Mouse (Mus musculus) Patski (cell line): ENCODE measurements around the gene Gm4969. TPM values are rescaled to one million over a fixed set of nuclear protein-coding genes. Genes with fewer than 3 reads are reported as not detected.

Source experiments
- ATAC-seq: fragments of 100-300 bp; one replicate; pipeline ENCODE4 v1.8.0; 2021
- CTCF ChIA-PET: fragments of 350-600 bp; sonication (Branson Sonifier 250); formaldehyde crosslinking; loops from one replicate; lab custom pipeline; 2022; ENCODE audit warnings: inconsistent platforms; lab: Charles Lee
- POLR2A ChIA-PET: fragments of 350-600 bp; sonication (Branson Sonifier 250); formaldehyde crosslinking; loops from one replicate; lab custom pipeline; 2022; ENCODE audit warnings: antibody characterized with exemption, inconsistent platforms; lab: Charles Lee
- DNase-seq: peaks from one replicate; pipeline ENCODE4 v3.0.0-alpha.2; 2011; ENCODE audit warnings: low read depth, low spot score
- H3K27me3 ChIP-seq: fragments of 371-371 bp; one replicate; pipeline ENCODE4 v1.5.1; 2021
- CTCF ChIP-seq: fragments of 100-300 bp; IDR thresholded peaks from one replicate; pipeline ENCODE4 v1.5.1; 2021
- in situ Hi-C: fragments of 300-500 bp; cut with MboI; formaldehyde crosslinking; loops from 3 replicates; pipeline ENCODE4 v1.11.1; 2018; ENCODE audit warnings: low pct_unique_long_range_greater_than_20kb, mixed read lengths
- polyA plus RNA-seq: library from polyadenylated mRNA; unstranded; gene quantifications from one replicate; pipeline ENCODE4 v1.2.3, GENCODE M21; 2021

Gm4969 gene
- polyA plus RNA-seq, 1 experiment from 2014 or later = 0.03 TPM

DNA sequence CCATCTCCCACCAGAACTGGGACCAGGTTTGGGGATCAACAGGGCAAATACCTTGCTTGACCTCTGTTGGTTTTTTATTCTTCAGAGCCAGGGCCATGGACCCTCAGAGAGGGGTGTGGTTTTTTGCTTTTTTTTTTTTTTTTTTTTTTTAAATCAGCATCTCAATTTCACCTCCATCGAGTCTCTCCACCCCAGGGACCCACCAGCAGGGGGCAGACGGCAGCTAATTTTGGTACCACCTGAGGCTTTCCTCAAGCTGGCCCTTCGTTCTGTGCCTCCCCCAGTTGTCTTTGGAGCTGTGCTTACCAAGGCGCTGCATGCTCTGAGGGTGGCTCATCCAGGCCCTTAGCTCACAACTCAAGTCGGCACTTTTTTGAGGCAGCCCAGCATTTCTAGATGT is 19.2 kb upstream of the Gm4969 start:
- no peaks in the 10 kb centered on the region for H3K27me3 ChIP-seq
- ATAC-seq = no peak
- DNase-seq = no peak
- in situ Hi-C loops = no loop called here
- ChIA-PET POLR2A (interaction anchor here (0.6 to 2.0 kb wide), 3 partner anchors 9 to 43 kb away, joined by 3 to 6 read pairs (median 4); no protein-coding TSS in a partner anchor), CTCF (interaction anchor here (0.6 to 1.7 kb wide), 2 partner anchors 12 to 16 kb away, joined by 3 to 5 read pairs; partner anchors contain the start of gene Qpctl)
- TF ChIP-seq CTCF = no peak

DNA sequence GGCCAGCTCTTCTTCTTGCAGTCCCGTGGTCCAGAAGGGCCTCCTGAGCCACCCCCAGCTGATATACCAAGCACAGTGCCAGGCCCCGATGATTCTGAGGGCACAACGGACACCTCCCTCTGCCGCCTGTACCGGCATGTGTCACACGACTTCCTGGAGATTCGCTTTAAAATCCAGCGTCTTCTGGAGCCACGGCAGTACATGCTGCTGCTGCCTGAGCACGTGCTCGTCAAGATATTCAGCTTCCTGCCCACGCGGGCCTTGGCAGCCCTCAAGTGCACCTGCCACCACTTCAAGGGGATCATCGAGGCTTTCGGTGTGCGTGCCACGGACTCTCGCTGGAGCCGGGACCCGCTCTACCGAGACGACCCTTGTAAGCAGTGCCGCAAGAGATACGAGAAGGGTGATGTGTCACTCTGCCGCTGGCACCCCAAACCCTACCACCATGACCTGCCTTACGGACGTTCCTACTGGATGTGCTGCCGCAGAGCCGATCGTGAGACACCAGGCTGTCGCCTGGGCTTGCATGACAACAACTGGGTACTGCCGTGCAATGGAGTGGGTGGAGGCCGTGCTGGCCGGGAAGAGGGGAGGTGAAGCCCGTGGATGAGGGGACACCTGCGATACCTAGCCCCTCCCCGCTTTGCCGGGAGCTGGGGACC is 18.6 kb upstream of the Gm4969 start:
- ATAC-seq = no peak
- in situ Hi-C loops = no loop called here
- no peak for DNase-seq

DNA sequence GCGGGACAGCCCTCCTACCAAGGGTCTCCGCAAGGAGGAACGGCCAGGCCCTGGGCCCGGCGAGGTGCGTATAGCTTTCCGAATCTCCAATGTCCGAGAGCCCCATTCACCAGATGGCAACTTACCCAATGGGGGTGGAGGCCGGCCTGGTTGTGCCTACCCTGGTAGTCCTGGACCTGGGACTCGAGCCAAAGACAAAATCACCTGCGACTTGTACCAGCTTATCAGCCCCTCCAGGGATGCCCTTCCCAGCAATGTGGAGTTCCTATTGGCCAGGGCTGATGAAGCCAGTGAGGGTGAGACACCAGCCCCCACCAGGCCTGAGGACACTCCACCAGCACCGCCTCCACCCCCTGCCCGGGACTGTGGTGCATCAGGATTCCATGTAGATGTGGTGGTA is 18.0 kb upstream of the Gm4969 start:
- in situ Hi-C loops = no loop called here
- CTCF ChIA-PET = interaction anchor here (1.7 kb wide), 1 partner anchor 17 kb away, joined by 5 read pairs; no protein-coding TSS in a partner anchor
- POLR2A ChIA-PET = interaction anchor here (2.0 kb wide), 1 partner anchor 10 kb away, joined by 4 read pairs; no protein-coding TSS in a partner anchor

More for the DNA sequence above, 18.6 kb upstream of the Gm4969 start:
- POLR2A ChIA-PET = interaction anchor here (2.0 kb wide), 1 partner anchor 9 kb away, joined by 4 read pairs; no protein-coding TSS in a partner anchor
- no peak for TF ChIP-seq CTCF
- CTCF ChIA-PET = interaction anchor here (0.6 to 1.7 kb wide), 2 partner anchors 12 to 17 kb away, joined by 3 to 5 read pairs; partner anchors contain the start of gene Qpctl
- no peaks in the 10 kb centered on the region for H3K27me3 ChIP-seq

DNA sequence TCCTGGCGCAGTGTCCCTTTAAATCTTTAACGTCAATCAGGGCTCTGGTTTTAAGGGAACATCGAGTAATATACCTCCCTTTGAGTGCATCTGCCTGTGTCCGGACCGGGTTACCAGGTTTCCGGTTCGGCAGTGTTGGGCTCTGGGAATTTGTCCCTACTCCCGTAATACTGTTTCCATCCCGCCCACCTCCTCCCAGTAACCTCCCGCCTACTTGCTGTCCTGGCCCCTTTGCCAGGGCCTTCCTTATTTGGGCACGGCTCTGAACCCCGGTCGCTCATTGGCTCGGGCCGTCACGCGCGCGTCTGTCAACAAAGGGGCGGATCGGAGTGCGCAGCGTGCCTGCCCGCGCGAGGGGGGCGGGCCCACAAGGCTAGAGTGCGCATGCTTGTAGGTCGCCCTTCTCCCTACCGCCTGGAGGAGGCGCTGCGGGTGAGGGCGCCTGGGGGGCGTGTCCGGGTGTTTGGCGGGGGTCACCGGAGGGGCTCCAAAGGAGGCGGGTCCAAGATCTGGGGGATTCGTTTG is 13.2 kb upstream of the Gm4969 start:
- ChIA-PET CTCF (interaction anchor here (1.2 kb wide), 1 partner anchor 18 kb away, joined by 4 read pairs; no protein-coding TSS in a partner anchor), POLR2A (interaction anchor here (0.8 kb wide), 1 partner anchor 208 kb away, joined by 3 read pairs; no protein-coding TSS in a partner anchor)
- no peak for TF ChIP-seq CTCF
- DNase-seq (peak; percentile 94), ATAC-seq (peak; percentile 98)
- in situ Hi-C loops = no loop called here
- H3K27me3 ChIP-seq = no peaks in the 10 kb centered on the region

More for the DNA sequence above, 18.0 kb upstream of the Gm4969 start:
- DNase-seq (no peak), ATAC-seq (no peak)
- TF ChIP-seq CTCF = no peak
- no peaks in the 10 kb centered on the region for H3K27me3 ChIP-seq

DNA sequence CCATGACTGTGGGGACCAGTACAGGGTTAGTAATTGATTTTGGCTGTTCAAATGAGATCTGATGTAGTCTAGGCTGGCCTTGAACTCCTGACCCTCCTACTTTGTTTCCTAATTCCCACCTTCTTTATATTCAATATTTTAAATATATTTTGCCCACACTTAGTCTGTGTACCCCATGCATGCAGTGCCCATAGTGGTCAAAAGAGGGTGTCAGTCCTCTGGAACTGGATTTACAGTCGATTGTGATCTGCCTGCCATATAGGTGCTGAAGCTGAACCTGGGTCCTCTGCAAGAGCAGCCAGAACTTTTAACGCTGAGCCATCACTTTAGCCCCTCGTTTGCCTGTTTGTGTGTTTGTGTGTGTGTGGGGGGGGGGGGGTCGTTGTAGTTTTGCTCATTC is 12.5 kb upstream of the Gm4969 start:
- ChIA-PET POLR2A (interaction anchor here (0.7 to 0.8 kb wide), 2 partner anchors 209 to 377 kb away, joined by 3 to 4 read pairs; no protein-coding TSS in a partner anchor), CTCF (interaction anchor here (1.6 kb wide), 1 partner anchor 10 kb away, joined by 11 read pairs; no protein-coding TSS in a partner anchor)
- no peaks in the 10 kb centered on the region for H3K27me3 ChIP-seq
- ATAC-seq = no peak
- TF ChIP-seq CTCF = no peak
- no peak for DNase-seq
- in situ Hi-C loops = no loop called here

DNA sequence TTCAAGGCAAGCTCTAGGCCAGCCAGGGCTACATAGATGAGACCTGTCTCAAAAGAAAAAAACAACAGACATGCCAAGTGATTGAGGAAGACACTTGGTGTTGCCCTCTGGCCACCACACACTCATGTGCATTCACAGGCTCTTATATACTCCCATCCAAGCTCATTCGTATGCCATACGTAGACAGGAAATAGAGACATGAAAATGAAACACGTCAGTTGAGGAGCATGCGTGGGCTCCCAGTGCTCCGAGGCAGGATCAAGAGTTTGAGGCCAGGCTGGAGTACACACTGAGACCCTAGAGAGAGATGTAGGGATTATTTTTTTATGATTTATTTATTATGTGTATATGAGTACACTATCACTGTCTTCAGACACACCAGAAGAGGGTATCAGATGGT is 11.2 kb upstream of the Gm4969 start:
- no peak for ATAC-seq
- DNase-seq = no peak
- no peak for TF ChIP-seq CTCF
- in situ Hi-C loops = no loop called here
- CTCF ChIA-PET = interaction anchor here (1.0 to 1.6 kb wide), 2 partner anchors 8 to 10 kb away, joined by 3 to 11 read pairs; no protein-coding TSS in a partner anchor
- POLR2A ChIA-PET = no interaction called here
- H3K27me3 ChIP-seq = no peaks in the 10 kb centered on the region

DNA sequence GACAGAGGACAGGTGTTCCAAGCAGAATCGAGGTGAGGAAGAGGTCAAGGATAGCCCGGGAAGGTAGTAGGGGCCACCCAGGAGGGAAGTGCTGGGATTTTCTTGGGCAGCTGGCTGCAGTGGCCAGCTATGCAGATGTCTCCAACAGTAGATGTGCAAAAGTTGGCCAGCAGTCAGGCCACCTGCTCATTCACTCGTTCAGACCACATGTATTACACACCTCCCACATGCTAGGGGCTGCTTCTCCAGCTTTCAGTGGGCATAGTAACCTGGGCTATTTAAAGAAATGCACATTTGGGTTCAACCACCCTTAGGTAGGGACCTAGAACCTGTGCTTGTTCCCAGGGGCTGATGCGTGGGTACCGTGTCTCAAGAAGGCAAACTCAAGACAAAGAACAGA is 9.6 kb upstream of the Gm4969 start:
- CTCF ChIA-PET = no interaction called here

DNA sequence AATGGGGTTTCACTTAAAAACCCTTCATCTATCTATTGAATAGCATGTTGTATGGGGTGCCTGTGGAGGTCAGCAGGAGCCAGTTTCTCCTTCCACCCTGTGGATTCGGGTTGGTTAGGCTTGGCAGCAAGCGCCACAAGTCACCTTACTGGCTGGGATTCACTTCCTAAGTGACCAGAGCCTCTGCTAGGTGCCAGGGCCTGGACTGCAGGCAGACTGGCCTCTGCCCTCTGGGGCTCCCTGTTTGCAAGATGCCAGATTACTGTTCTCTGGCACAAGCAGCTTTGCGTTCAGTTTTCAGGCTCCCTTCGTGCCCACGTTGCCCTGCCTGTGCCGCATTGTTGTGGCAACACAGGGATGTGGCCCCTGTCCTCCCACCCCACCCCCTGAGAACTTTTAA is 6.5 kb upstream of the Gm4969 start:
- in situ Hi-C loops = no loop called here
- no peaks in the 10 kb centered on the region for H3K27me3 ChIP-seq
- no peak for TF ChIP-seq CTCF
- DNase-seq = no peak
- CTCF ChIA-PET = no interaction called here
- ATAC-seq = no peak
- POLR2A ChIA-PET = no interaction called here

More for the DNA sequence above, 9.6 kb upstream of the Gm4969 start:
- ATAC-seq = no peak
- no peak for TF ChIP-seq CTCF
- in situ Hi-C loops = no loop called here
- H3K27me3 ChIP-seq = no peaks in the 10 kb centered on the region
- POLR2A ChIA-PET = no interaction called here
- DNase-seq = no peak

DNA sequence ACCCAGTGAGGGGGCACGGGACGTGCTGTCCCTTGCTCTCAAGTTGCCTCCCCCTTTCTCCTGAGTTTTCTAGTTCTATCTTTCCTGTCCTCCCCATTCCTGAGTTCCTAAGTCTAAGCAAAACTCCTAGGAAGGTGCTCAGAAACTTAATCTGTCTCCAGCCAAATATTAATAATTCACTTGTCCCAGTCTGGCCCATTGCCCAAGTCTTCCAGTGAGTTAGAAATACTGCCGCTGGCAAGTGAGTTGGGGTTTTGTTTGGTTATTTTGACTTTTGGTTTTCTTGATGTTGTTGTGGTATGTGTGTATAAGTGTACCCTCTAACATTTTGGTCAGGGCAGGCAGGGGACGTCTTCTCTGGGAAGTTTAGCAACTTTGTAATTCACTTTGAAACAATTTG is 3.5 kb upstream of the Gm4969 start:
- no peak for DNase-seq
- ATAC-seq = no peak
- CTCF ChIA-PET = interaction anchor here (2.0 to 2.6 kb wide), 2 partner anchors 8 to 24 kb away, joined by 5 to 11 read pairs; no protein-coding TSS in a partner anchor
- in situ Hi-C loops = no loop called here
- POLR2A ChIA-PET = no interaction called here
- no peaks in the 10 kb centered on the region for H3K27me3 ChIP-seq
- no peak for TF ChIP-seq CTCF

DNA sequence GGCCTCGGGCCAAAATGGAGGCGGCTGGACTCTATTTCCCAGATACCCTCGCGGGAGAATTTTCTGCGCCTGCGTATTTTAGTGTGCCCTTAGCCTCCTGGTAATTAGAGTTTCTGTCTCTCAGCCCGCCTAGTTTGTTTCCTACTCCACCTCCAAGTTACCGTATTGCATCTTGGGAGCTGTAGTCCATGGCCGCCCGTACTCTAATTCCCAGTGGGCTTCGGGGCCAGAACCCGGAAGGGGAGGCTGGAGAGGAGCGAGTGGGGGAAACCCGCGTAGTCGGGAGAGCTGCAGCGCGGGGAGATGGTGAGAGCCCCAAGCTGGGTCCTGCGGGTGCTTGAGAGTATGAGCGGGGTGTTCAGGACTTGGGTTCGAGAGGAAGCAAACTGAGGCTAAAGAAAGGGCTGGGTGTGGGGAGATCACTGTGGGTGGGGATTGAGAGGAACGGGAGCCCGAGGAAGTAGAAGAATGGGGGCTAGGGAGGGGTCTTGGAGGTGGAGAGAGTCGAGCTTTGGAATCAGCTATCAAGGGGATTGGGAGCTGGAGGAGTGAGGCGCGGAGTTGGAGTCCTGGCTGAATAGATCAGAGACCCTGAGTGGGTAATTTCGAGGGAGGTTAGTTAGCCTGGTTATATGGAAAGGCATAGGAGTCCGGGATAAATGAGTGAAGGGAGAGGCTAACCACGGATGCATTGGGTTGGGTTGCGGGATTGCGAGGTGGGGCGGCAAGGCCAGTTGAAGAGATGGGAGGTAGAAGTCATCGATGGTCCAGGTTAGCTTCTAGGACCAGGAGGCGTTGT is 1.7 kb upstream of the Gm4969 start, which contains the start of gene Fbxo46:
Gene Fbxo46 (plus strand): TSS at position 229 of the 799 bp plus-strand sequence.
- ChIA-PET CTCF (interaction anchor here (0.6 to 2.6 kb wide), 5 partner anchors 9 to 25 kb away, joined by 3 to 11 read pairs (median 4); no protein-coding TSS in a partner anchor), POLR2A (interaction anchor here (1.1 to 1.8 kb wide), 5 partner anchors 12 to 28 kb away, joined by 3 to 6 read pairs (median 4); no protein-coding TSS in a partner anchor)
- ATAC-seq (peak; percentile 91), DNase-seq (peak; percentile 91)
- no peak for TF ChIP-seq CTCF
- H3K27me3 ChIP-seq = no peaks in the 10 kb centered on the region
- in situ Hi-C loops = no loop called here
